Mouse (Mus musculus) heart, postnatal 0 days (tissue): Measurements from ENCODE around the gene Stk11. TPM values are rescaled to one million over a fixed set of nuclear protein-coding genes. Genes with fewer than 3 reads are reported as not detected.

ENCODE experiments used
- ATAC-seq: fragments of 200-750 bp; cut with Nextera tagmentation; 2 replicates; pipeline ENCODE4 v1.8.0; 2017; ENCODE audit warnings: low read depth, moderate number of reproducible peaks, moderate library complexity; ENCODE audit not compliant: insufficient read depth
- DNase-seq: peaks from one replicate; pipeline ENCODE4 v3.0.0-alpha.2; 2016; ENCODE audit warnings: low spot score
- H3K27ac ChIP-seq: fragments of 300-500 bp; sonication (generic); 2 replicates; pipeline ENCODE4 v1.5.1; 2014; ENCODE audit warnings: low read depth, mild to moderate bottlenecking
- H3K27me3 ChIP-seq: fragments of 300-500 bp; sonication (generic); 2 replicates; pipeline ENCODE4 v1.6.1; 2014; ENCODE audit warnings: low read length, mixed read lengths; ENCODE audit not compliant: control insufficient read depth, insufficient read depth
- H3K36me3 ChIP-seq: fragments of 300-500 bp; sonication (generic); replicated peaks from 2 replicates; pipeline ENCODE4 v1.6.1; 2014; ENCODE audit warnings: low read length, mixed read lengths; ENCODE audit not compliant: control insufficient read depth, insufficient read depth
- H3K4me1 ChIP-seq: fragments of 300-500 bp; sonication (generic); 2 replicates; pipeline ENCODE4 v1.6.1; 2014; ENCODE audit warnings: antibody characterized with exemption; ENCODE audit not compliant: control insufficient read depth, insufficient read depth
- H3K4me2 ChIP-seq: fragments of 300-500 bp; sonication (generic); 2 replicates; pipeline ENCODE4 v1.6.1; 2014; ENCODE audit warnings: low read depth, mild to moderate bottlenecking, low read length, moderate library complexity
- H3K4me3 ChIP-seq: fragments of 300-500 bp; sonication (generic); 2 replicates; pipeline ENCODE4 v1.5.1; 2014; ENCODE audit warnings: low read depth, low read length
- H3K9ac ChIP-seq: fragments of 300-500 bp; sonication (generic); replicated peaks from 2 replicates; pipeline ENCODE4 v1.6.1; 2014; ENCODE audit warnings: low read depth, low read length, mixed read lengths
- H3K9me3 ChIP-seq: fragments of 300-500 bp; sonication (generic); replicated peaks from 2 replicates; pipeline ENCODE4 v1.6.1; 2016; ENCODE audit warnings: low read length; ENCODE audit not compliant: control insufficient read depth
- CTCF ChIP-seq: IDR thresholded peaks from 2 replicates; pipeline ENCODE4 v1.5.1; 2016; ENCODE audit warnings: antibody characterized with exemption, control low read depth, low read depth
- EP300 ChIP-seq: IDR thresholded peaks from 2 replicates; pipeline ENCODE4 v1.6.1; 2016; ENCODE audit warnings: antibody characterized with exemption, low read depth
- WGBS: fragments of 180-500 bp; shearing (Covaris S2); extraction: QIAGEN DNeasy Blood & Tissue Kit; methylation state at CpG from one replicate; pipeline ENCODE4 v1.1.7; 2014; 5-methylcytosine and 5-hydroxymethylcytosine counted together
- polyA plus RNA-seq: library from polyadenylated mRNA; unstranded; fragments of >200 nt; fragmentation: Nextera tagmentation; extraction: Ambion mirVana; gene quantifications from 2 replicates; pipeline ENCODE4 v1.2.1, GENCODE M21; 2015
- total RNA-seq: library from RNA; depleted of rRNA; stranded (reverse); fragments of >200 nt; gene quantifications from 2 replicates; pipeline ENCODE4 v1.2.3, GENCODE M21; 2014; ENCODE audit warnings: low replicate concordance

The Stk11 gene
- total and polyA plus RNA-seq, 2 experiments from 2014 or later: 10.8 to 40.3 TPM

DNA sequence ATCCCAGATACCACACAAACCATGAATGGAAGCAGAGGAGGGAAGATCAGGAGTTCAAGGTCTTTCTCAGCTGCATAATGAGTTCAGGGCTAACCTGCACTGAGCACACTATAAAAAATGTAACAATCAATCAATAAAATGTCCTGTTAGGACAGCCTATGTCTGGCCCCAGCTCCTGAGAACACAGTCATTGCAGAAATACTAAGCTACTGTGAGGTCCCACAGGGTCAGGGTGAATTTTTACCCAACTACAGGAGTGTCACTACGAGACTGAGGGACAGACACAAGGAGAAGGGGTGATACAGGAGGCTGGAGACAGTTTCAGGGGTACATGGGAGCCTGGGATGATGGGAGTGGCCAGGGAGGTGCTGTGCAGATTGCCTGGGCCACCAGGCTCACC is 37.2 kb upstream of the Stk11 start:
- H3K27ac ChIP-seq: no peak overlapping the region
- H3K9me3 ChIP-seq: no peaks in the 10 kb centered on the region
- peaks cover 37% of the 10 kb centered on the region for H3K36me3 ChIP-seq
- ATAC-seq: no peak
- DNase-seq: no peak
- H3K4me3 ChIP-seq: no peak overlapping the region
- H3K9ac ChIP-seq: no peak overlapping the region
- peaks cover 12% of the 10 kb centered on the region for H3K4me1 ChIP-seq
- WGBS: 85% methylated on average over 1 of the region's 1 CpGs
- no peak overlapping the region for H3K4me2 ChIP-seq
- no peaks in the 10 kb centered on the region for H3K27me3 ChIP-seq
- TF ChIP-seq CTCF: no peak
- no peak for TF ChIP-seq EP300

DNA sequence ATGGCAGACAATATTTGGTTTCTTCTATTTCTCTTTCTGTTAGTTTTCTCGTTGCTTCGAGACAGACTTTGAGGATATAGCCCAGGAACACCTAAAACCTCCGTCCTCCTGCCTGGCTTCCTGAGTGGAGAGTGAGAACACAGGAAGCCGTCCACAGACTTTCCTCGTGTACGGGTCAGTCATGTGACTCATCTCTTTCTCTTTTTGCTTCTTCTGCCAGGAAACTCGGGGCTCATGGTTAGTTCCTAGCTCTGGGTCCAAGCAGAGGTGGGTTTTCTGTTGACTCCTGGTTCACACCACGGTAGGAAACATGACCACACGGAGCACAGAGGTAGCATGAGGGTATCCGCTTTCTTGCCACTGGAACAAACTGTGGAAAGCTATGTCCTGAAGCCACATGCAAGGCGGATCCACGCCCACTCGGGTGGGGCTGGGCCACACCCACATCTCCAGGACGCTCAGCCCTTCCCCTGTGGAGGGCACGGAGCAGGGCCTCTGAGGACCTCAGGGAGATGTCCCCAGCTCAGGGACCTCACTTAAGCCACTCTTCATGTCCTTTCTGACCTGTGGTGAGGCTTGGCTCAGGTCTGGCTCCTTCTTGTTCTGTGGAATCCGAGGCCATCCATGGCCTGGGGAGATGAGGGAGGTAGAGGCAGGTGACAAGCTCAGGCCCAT is 35.1 kb upstream of the Stk11 start:
- WGBS: 67% methylated on average over 16 of the region's 16 CpGs
- Histone ChIP-seq H3K4me2 (no peak overlapping the region), H3K27ac (no peak overlapping the region), H3K27me3 (no peaks in the 10 kb centered on the region), H3K4me3 (no peak overlapping the region), H3K9me3 (no peaks in the 10 kb centered on the region), H3K4me1 (peaks cover 17% of the 10 kb centered on the region), H3K9ac (no peak overlapping the region), H3K36me3 (peaks cover 37% of the 10 kb centered on the region)
- no peak for DNase-seq
- TF ChIP-seq CTCF (no peak), EP300 (no peak)
- ATAC-seq: no peak

DNA sequence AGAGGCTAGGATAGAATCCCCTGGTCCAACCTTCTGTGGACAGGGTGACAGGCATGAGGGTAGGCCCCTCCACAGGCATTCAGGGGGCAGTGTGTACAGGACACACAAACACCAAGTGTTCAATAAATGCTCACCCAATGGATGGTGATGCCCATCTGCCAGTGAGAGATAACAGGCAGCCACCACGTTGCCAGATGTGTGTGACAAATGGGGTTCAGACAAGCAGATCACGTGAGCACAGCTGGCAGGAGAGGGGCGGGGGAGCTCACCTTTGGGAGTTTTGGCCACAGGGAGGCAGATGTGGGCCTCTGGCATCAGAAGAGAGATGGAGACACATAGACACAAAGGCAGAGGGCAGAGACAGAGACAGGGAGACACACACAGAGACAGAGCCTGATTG is 34.5 kb upstream of the Stk11 start:
- Histone ChIP-seq H3K9ac (no peak overlapping the region), H3K27me3 (no peaks in the 10 kb centered on the region), H3K36me3 (peaks cover 37% of the 10 kb centered on the region), H3K4me1 (peaks cover 17% of the 10 kb centered on the region), H3K4me3 (no peak overlapping the region), H3K4me2 (no peak overlapping the region), H3K27ac (no peak overlapping the region), H3K9me3 (no peaks in the 10 kb centered on the region)
- WGBS: 69% methylated on average over 3 of the region's 3 CpGs
- DNase-seq: no peak
- TF ChIP-seq EP300 (no peak), CTCF (no peak)
- ATAC-seq: no peak

DNA sequence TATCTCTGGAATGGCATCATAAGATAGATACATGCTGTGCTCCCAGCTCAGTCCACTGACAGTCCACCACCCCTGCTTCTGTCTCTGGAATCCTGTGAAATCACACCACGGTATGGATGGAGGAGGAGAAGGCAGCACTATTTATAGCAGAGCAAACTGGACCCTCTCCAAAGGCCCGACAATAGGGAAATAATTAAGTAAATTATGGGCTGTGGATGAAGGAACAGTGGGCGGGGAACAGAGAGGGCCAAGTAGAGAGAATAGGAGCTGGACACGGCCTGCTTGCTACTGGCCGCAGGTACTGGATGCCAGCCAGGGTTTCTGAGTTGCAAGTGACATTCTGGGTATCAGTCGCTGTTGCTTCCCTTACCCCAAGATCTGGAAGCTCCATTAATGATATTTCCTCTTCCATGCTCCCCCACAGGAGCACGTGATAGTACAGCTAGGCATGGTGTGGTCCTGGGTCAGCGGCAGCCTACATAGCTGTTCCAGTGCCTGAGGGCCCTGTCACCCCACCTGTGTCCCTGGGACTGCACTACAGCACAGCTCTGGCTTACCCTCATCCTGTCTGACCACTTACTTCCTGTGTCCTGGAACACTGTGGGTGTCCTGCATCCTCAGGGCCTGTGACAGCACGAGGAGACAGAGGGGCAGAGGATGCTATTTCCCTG is 30.7 kb upstream of the Stk11 start:
- Histone ChIP-seq H3K9me3 (no peaks in the 10 kb centered on the region), H3K27ac (peak overlapping the region; percentile 40), H3K4me2 (peak overlapping the region; percentile 28), H3K36me3 (peaks cover 32% of the 10 kb centered on the region), H3K4me3 (no peak overlapping the region), H3K9ac (no peak overlapping the region), H3K4me1 (peaks cover 17% of the 10 kb centered on the region), H3K27me3 (no peaks in the 10 kb centered on the region)
- ATAC-seq (peak; percentile 69), DNase-seq (peak; percentile 80)
- 14% methylated on average over 9 of the region's 9 CpGs for WGBS
- no peak for TF ChIP-seq CTCF
- TF ChIP-seq EP300: no peak

DNA sequence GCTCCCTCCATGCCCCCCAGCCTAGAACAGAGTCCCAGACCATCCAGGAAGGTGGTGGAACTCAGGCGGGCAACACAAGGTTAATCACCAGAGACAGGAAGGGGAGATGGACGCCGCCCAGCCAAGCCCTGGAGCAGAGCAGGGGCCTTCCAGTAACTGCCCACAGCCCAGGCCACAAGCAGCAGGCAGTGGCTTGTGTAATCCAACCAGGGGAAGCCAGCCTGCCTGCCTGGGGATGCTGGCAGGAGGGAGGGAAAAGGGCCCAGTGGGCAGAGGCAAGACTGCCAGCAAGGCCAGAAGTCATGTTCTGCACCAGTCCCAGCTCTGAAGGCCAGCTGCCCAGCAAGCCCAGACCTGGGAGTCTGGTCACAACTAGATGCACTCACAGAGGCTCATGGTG is 28.8 kb upstream of the Stk11 start:
- no peak overlapping the region for H3K9ac ChIP-seq
- no peak for ATAC-seq
- H3K4me3 ChIP-seq: no peak overlapping the region
- WGBS: 64% methylated on average over 3 of the region's 3 CpGs
- DNase-seq: no peak
- peaks cover 14% of the 10 kb centered on the region for H3K36me3 ChIP-seq
- no peaks in the 10 kb centered on the region for H3K9me3 ChIP-seq
- TF ChIP-seq CTCF (no peak), EP300 (no peak)
- peaks cover 17% of the 10 kb centered on the region for H3K4me1 ChIP-seq
- no peak overlapping the region for H3K4me2 ChIP-seq
- H3K27ac ChIP-seq: peak overlapping the region; percentile 51; the same call in 1 of the 2 replicates
- H3K27me3 ChIP-seq: no peaks in the 10 kb centered on the region

DNA sequence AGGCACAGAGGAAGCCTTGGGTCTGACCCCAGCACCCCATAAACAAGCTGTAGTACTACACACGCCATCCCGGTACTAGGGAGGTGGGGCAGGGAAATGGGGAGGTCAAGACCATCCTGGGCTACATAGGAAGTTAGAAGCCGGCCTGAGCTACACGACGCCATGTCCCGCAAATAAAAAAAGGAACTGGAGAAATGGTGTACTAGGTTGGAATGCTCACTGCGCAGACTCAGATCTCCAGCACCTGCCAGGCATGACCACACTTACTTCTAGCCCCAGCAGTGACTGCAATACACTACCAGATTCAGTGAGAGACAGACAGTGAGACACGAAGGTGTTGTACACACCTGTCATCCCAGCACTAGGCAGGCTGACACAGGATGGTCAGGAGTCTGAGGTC is 28.1 kb upstream of the Stk11 start:
- DNase-seq (no peak), ATAC-seq (no peak)
- Histone ChIP-seq H3K27ac (no peak overlapping the region), H3K4me3 (no peak overlapping the region), H3K4me2 (no peak overlapping the region), H3K9ac (no peak overlapping the region), H3K36me3 (peaks cover 8% of the 10 kb centered on the region; the same call in 1 of the 2 replicates), H3K9me3 (no peaks in the 10 kb centered on the region), H3K27me3 (no peaks in the 10 kb centered on the region), H3K4me1 (peaks cover 17% of the 10 kb centered on the region)
- TF ChIP-seq EP300: 0 out of 2 replicates have a peak, but pooled peaks have one; percentile 8
- TF ChIP-seq CTCF: no peak
- 73% methylated on average over 8 of the region's 8 CpGs for WGBS
